Mouse (Mus musculus) spleen, adult 2 months (tissue): Measurements from ENCODE around the gene Dppa4.

Experiments
- CTCF ChIP-seq: fragments of 200-500 bp; IDR thresholded peaks from 2 replicates; pipeline ENCODE4 v1.5.1; 2011; ENCODE audit warnings: mild to moderate bottlenecking, inconsistent platforms; ENCODE audit not compliant: insufficient read depth, insufficient read length, insufficient replicate concordance; ENCODE audit errors: extremely low read depth
- POLR2A ChIP-seq: fragments of 200-500 bp; IDR thresholded peaks from 2 replicates; pipeline ENCODE4 v1.6.1; 2011; ENCODE audit warnings: low read depth, low read length, inconsistent platforms

DNA sequence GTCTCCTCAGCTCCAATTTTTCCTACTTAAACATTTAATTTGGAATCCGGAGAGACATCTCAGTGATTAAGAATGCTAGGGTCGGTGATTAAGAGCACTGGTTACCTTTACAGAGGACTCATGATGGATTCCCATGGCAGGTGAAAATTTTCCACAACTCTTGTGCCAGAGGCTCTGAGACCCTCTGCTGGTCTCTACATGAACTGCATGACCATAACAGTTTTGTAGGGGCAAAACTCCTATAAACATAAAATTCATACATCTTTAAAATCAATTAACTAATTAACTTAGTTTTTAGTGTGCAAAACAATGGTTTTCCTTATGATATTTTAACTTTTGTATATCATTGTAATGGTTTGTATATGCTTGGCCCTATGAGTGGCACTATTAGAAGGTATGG lies 44.9 kb downstream of the Dppa4 start:
- TF ChIP-seq CTCF (no peak), POLR2A (no peak)
